Mouse (Mus musculus): ENCODE data around the gene Clstn1.

The Clstn1 gene

DNA sequence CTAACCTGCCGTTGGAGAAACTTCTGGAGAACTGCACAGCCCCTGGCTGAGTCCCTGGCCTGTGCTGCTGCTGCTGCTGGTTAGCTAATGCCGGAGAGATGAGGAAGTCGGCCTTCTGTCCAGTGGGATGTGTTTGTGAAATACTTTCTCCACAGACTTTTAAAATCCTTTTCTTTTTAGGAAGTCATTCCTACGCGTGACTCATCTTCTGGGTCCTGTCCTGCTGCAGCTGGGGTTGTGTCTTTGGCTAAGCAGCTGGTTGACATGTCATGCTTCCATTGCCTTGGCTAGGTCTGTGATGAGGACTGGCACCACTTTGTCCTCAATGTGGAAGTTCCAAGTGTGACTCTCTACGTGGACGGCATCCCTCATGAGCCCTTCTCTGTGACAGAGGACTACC is 51.7 kb downstream of the Clstn1 start:
- no peak for DNase-seq

DNA sequence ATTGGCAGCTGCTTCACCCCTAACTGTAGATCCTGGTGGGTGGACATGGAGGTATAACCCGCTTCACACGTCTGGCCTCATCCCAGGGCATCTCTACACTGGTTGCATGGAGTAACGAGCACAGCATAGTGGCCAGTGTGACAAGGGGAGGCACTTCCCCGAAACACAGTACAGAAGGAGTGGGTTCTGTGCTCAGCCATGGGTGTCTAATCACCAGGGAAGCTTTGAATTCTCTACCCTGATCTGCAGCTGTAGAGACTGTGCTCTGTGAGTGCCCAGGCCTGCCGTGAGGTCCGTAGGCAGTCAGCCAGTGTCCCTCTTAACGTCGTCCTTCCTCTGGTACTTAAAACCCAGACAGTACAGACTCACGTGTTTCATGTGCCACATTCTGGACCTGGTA is 54.6 kb downstream of the Clstn1 start:
- no peak for DNase-seq

DNA sequence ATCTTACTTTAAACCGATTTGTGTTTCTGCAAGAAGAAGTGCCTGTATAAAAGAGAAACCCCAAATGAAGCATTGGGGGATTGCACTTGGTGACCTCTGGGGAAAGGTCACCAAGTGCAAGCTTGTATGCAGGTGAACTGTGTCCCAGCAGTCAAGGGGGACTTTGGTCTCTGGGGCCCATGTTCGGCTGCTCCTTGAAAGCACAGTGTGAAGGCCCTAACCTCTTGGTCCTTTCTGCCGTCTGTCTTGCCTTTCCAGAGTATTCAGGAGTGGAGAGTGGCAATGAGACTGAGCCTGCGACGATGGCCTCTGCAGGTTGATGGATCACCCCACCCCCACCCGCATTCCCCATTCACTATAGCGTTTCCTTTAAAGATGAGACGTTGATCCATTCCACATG is 55.1 kb downstream of the Clstn1 start:
- no peak for DNase-seq

DNA sequence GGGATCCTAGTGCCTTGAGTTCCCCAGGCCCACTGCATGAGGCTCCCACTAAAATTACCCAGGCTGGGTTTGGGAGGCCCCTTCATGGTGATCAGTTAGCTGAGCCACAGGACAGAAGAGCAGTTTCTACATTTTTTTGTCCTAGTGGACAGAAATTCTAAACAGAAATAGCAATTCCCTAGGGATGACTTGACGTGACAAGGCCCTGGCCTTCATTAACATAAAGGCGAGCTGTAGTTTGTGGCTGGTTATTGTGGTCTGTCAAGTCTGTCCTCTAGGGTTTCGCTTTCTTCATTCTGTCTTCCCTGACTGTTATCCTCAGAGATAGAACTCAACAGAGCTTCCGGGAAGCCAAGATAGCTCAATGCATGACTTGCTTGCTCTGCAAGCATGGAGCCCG is 55.7 kb downstream of the Clstn1 start:
- DNase-seq = no peak

DNA sequence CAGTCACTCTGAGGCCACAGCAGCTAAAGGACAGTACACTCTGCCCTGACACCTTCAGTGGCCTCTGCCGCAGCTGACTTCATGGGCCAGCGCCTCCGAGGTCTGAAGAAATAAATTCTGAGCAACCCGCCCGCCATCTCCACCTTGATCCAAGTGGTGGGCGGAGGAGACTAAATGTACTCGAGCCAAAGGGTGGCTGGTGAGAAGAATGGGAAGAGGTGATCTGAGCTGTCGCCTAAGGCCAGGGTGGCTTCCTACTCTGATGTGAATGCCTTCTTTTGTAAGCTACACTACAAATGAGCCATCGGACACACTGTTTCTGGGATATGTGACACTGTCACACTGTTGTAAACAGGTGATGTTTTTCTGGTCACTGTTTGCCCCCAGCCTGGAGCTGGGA is 59.5 kb downstream of the Clstn1 start:
- DNase-seq = no peak

DNA sequence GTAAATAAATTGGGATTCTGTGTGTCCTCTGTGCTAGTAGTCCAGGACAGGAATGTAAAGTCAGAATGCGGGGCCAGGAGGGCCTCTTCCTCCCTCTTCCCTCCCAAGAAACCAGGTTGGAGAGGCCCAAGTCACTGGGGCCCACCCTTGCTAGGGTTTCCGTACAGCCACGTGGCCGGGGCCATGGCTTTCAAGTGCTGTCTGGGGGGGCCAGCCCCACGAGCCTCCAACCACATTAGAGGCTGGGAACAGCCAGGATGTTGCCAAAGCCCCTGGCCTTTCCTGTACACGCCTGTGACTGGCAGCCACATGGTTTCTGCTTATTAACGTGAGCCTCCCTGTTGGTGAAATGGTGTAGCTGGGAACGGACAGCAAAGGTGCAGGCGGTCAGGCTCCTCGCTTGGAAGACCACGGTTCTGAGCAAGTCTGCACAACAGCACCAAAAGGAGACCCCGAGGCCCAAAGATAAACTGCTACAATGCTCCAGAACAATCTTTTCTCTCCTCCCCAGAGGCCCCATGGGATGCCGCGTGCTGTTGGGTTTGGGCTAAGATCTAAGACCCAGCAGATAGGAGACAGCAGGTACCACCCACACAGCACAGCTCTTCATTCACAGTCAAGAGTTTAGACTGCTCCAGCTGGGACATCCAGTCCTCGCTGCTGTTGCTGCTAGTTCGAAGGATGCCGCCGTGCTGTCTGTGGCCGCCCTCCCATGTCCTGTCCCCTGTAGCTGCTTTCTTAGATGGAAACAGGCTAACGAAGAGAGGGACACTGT is 62.0 kb downstream of the Clstn1 start:
- DNase-seq = no peak

DNA sequence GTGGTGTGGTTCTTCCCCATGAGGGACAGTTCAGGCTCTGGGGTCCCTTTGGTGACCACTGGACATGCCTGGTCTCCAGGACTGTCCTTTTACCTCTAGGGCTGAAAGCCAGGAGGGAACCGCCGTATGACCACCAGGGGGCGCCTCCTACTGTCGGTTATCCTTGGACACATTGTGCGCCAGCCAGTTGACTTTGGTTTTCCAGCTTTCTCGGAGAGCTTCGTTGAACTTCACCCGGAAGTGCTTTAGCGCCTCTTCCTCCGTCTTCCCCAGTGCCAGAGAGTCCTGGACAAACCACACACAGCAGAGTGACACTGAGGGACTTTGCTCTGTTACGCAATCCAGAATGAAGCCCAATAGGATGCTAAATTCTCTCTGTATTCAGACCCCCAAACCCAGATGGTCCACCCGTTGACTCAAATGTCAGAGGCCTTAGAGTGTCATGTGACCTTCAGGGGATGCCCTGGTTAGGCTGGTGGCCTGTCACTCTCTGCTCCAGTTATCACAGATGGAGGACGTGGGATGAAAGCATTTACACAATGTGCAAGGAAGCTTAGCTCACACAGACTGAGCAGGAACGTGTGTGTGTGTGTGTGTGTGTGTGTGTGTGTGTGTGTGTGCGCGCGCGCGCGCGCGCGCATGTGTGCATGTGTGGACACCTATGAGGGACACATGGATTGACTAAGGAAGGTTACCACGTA is 64.4 kb downstream of the Clstn1 start:
- DNase-seq = peak; percentile 90 to 95

DNA sequence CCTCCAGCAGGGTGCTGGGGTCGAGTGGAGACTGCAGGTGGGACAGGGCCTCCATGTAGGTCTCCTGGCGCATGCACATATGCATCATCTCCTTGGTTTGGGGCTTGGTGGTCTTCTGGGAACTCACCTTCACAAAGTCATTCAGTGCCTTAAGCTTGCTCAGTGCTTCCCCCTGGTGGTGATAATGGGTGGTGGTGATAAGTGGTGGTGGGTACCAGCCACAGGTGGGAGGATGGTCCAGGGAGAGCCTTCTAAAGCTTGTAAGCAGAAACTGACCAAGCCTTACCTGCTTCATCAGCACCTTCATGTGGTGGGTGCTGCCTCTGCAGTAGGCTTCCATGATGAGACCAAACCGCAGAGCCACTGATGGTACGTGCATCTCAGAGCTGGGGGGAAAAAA is 68.0 kb downstream of the Clstn1 start:
- peak; percentile 69 to 79 for DNase-seq

DNA sequence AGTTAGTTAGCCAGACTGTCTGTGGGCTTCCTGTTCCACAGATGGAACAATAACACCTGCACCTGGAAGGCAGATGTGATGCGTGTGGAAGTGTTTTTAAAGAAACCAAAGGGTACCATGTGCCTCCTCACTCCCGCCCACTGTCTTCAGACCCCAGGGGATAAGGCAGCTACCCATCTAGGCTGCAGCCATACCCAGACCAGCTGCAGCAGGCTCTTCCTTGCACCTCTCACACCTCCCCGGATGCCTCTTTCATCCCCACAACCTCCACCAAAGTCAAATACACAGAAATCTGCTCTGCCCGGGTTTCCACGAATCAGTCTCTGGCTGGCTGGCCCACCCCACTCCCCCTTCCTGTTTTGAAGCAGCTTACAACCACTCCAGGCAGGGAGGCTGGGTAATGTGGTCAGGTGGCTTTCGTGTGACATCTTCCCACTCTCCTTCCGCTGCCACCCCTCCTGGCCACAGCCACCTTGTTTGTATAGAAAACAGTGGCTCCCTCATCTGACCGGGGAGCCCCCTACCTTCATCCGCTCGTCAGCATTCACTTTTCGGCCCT is 71.7 kb downstream of the Clstn1 start:
- DNase-seq = no peak

DNA sequence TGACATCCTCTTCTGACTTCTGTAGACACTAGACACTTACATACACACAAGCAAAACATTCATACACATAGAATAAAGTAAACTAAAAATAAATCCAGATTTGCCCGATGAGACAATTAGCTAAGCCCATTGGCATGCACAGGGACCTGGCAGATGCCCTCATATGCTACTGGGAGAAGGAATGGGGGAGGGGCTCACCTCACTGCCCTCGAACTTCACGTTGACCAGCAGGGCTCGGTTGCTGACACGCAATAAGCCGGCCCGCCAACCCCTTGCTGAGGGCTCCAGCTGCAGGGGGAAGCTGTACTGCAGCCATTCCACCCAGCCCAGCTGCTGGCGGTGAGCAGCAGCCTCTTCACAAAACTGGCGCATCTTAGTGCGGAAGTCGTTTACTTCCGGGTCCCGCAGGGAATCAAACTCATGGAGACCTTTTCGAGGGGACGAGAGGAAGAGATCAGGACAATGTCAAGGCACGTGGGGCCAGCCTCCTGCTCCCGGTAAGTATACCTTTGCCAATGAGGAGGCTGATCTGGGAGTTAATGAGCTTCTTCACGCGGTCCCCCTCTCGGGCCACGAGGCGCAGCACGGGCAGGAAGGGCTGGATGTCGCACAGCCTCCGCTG is 73.3 kb downstream of the Clstn1 start:
- peak; percentile 34 to 35 for DNase-seq

DNA sequence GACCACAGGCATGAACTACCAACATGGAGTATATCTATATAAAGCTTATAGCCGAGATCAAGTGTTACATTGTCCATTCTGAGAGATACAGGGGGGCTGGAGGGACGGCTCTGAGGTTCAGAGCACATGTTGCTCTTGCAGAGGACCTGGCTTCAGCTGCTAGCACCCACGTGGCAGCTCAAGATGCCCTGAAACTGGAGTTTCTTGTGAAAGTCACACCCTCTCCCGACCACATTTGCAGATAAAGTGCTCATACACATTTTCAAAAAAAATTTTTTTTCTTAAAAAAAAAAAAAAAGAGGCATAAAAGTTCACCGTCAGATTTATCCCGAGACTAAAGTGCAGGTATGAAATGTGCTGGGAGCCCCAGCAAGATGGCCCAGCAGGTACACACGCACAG is 74.3 kb downstream of the Clstn1 start:
- no peak for DNase-seq

DNA sequence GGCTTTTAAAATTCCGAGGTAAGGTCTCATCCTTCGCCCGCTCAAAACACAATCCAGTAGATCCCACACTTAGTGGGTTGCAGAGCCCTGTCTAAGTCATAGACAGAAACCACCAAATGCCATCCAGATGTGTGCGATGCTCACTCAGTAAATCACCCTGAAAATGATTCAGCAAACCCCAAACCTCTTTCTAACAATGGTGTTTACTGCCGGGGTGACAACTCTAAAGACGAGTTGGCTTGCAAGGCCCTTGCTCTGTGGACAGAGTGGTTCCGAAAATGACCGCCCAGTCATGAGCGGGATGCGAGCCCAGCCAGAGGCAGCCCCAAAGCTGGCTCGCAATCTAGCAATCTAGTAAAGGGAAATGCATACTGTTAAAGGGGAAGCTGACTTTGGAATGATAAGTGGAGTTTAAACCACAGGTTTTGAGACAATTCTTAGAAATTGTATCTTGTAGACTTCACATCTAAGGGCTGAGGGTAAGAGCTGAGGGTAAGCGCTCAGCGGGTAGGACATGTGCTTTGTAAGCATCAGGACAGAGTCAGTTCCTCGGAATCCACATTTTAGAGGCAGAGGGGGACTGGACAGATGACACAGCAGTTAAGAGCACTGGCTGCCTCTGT is 75.8 kb downstream of the Clstn1 start:
- DNase-seq = no peak

DNA sequence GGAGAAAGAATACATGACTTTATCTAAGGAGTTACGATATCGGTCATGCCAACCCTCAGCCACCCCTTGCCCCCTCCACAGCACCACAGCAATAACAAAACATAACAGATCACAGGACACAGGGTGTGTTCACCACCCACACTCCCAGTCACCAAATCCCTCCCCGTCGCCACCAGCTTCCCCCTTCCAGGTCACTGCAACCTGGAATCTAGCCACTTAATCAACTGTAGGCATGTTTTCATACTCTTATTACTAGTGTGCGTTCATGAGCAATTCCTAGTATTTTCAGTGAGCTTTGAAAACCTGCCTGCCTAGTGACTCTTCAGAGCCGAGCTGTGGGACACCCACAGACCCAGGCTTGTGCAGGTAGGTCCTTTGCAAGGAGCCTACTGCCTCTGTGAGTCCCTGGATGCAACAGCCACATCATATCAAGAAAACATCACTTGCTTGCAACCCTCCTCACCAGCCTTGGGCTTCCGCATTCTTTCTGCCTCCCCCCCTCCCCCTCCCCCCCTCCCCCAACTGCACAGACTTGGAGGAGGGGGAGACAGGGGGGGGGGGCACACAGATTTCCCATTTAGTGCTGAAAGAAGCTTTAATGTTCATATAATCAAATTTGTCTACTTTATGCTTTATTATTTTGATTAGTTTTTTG is 77.7 kb downstream of the Clstn1 start:
- DNase-seq = no peak

DNA sequence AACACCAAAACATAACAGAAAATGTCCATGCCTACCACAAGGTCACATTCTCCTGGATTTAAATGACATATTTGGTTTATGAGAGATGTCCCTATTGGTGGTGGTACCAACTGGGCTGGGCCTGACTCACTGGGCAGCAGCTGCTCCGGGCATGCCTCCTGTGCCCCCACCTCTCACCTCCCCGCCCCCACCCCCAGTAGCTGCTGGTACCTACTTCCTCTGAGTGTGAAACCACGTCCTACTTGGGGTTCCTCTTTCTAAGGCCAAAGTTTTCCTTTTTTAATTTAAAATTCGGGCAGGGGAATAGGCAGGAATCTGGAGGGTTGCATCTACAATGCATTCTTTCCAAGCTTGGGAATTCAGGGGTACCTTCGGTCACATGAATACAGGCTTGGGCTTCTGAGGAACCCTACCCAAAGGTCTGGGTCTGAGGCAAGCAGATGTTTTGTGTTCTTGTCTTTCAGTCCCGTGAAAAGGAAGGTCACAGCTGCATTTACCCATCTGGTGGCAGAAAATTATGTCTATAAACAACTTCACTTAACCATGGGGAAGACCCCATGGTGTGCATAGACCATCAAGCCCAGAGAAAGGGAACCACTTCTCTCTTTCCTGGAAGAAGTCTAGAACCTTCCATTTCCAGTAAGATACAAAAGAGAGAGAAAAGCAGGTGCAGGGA is 78.9 kb downstream of the Clstn1 start:
- no peak for DNase-seq

DNA sequence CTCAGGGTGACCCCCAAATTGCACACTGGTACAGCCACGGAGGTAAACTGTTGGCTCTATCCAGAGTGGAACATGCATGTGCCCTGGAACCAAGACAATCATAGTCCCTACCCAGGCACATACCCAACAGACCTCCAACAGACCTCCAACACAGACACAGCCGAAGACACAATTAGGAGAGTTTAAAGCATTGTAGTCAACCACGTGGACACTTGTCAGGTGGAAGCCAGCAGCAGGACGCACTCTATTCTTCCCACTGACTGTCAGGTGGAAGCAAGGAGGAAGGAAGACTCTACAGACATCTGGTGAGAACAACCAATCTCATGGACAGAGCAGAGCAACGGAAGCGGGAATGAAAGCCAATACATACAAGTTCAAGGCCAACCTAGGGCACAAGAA is 79.4 kb downstream of the Clstn1 start:
- DNase-seq = no peak

DNA sequence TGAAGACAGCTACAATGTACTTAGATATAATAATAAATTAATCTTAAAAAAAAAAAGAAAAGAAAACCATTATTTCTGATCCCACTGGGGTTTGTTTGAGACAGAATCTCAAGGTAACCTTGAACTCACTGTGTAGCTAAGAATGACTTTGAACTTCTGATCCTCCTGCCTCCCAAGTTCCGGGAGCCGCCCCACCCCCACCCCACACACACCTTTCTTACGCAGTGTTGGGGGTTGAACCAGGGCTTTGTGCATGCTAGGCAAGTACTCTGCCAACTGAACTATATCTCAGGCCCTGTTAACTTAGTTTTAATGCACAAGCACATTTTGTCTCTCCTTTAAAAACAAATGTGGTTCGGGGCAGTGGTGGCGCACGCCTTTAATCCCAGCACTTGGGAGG is 84.9 kb downstream of the Clstn1 start:
- DNase-seq = no peak

DNA sequence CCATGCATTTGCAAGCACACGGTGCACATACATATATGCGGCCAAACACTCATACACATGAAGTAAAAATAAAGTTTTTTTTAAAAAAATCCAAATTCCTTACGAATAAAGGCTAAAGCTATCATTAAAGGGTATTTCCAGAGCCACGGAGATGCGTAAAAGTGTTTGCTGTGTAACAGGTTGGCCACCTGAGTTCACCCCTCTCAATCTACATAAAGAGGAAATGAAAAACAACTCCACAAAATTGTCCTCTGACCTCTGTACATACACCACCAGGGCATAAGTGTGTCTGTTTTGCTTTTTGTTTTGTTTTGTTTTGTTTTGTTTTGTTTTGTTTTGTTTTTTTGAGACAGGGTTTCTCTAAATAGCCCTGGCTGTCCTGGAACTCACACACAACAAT is 86.5 kb downstream of the Clstn1 start:
- DNase-seq = no peak

DNA sequence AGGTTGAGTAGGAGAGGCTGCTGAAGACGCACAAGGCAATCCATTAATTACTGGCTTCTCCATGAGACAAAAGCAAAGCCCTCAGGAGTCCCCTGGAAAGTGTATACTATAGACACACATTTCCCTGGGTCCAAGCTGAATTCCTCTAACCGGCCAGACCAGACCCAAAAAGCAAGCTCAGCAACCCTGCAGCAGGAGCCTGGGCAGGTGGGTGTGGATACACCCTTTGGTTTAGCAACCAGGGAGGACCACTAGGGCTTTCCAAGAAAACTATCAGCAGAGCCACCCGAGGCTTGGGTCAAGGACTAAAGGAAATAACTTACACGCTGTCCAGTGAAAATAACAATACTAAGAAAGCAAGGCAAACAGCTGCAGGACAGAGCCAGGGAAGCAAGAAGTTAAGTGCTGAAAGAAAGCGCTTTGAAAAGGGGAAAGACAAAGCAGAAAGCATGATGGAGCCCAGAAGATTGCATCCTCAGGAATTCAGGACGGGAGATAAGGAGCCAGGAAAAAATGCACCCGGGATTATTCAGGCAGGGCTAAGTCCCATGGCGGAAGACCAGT is 88.6 kb downstream of the Clstn1 start:
- no peak for DNase-seq

DNA sequence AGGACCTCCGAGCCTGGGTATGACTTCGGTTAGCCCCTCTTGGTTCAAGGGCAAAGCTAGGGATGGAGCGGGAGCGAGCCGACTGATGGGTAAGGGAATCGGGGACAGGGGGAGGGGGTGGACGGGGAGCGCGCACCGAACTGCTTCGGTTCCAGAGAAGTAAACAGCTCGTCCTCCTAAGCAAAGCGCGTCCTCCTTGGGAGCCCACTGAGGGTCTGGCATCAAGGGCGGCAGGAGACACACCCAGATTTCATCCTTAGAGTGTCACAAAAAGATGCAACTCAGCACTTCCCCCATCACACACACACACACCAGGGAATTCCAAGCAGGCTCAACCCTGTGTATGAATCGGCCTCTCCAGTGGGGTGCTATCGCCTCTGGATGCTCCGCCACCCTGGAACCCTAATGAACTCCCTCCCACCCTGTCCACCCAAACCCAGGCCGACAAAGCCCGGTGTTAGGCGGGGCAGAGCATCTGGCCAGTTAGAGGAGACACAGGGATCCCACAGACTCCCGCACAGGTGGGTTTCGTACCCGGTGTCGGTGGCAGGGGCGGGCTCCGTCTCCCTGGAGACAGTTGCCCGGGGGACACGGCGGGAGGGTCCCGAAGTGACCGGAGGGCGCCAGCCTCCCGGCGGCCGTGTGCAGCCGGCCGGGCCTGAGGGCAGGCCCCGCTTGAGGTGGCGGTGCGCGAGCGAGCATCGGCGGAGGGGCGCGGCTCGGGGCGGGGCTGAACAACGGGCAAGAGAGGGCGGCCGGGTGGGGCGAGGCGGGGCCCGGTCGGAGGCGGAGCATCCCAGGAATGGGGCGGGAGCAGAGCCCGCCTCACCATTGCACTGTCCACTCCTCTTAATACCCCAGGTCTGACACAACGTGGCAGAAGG is 89.4 kb downstream of the Clstn1 start:
- DNase-seq = peak; percentile 93 to 96

DNA sequence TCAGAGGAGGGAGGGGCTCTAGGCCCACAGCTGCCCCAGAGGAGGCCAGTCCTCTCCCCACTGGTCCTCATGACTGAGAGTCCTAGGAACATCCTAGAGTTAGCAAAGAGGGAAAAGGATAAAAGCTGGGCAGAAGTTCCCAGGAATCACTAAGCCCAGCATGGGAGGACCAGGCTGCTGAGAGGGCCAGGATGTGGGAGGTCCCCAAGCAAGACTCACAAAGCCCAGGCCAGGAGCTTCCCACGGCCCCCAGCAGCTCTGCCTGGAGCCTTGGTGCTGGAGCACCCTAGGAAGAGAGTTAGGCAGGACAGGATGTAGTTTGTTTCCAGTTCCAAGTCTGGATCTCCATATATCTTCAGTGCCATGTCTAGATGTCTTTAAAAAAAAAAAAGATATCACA is 91.7 kb downstream of the Clstn1 start:
- no peak for DNase-seq
